Mouse (Mus musculus): ENCODE measurements around the gene Mst1r. TPM values are rescaled to one million over a fixed set of nuclear protein-coding genes. Genes with fewer than 3 reads are reported as not detected.

Mst1r gene
- polyA plus RNA-seq (2017; shearing (Covaris generic)), result 0.16 TPM

GRCm38 (mm10) chr9:107906252-107906966 is at the start of gene Mst1r:
Mst1r (plus strand) TSS chr9:107906873.

GRCm38 (mm10) chr9:107873137-107873536 is 33.5 kb upstream of the Mst1r start, which contains the start of gene Rbm6:
Rbm6 (minus strand) TSS chr9:107873237.

GRCm38 (mm10) chr9:107887804-107888266 is 18.8 kb upstream of the Mst1r start, which contains the start of gene Mon1a:
Mon1a (plus strand) TSS chr9:107888151.

GRCm38 (mm10) chr9:107928169-107928568 is 21.5 kb downstream of the Mst1r start, which contains the start of gene Actl11:
Actl11 (plus strand) TSS chr9:107928469.

GRCm38 (mm10) chr9:107935374-107935773 is 28.7 kb downstream of the Mst1r start, which contains the start of gene Camkv:
Camkv (plus strand) TSS chr9:107935674.

GRCm38 (mm10) chr9:107949922-107950235 is 43.2 kb downstream of the Mst1r start, which contains the start of gene Traip:
Traip (plus strand) TSS chr9:107950136.

Other genes starting within 250 kb of the Mst1r start
- gene Slc38a3, start 237.3 kb upstream of the Mst1r start, polyA plus RNA-seq (2017; shearing (Covaris generic)), result not detected
- gene Gnat1, start 227.2 kb upstream of the Mst1r start, polyA plus RNA-seq (2017; shearing (Covaris generic)), result 3.6 TPM
- not detected for gene Sema3f, start 196.4 kb upstream of the Mst1r start, polyA plus RNA-seq (2017; shearing (Covaris generic))
- gene Rbm5, start 135.9 kb upstream of the Mst1r start, polyA plus RNA-seq (2017; shearing (Covaris generic)), result 229 TPM
- gene Rbm6, start 33.6 kb upstream of the Mst1r start, polyA plus RNA-seq (2017; shearing (Covaris generic)), result 107 TPM
- gene Mon1a, start 18.7 kb upstream of the Mst1r start, polyA plus RNA-seq (2017; shearing (Covaris generic)), result 18.4 TPM
- not detected for gene Actl11, start 21.6 kb downstream of the Mst1r start, polyA plus RNA-seq (2017; shearing (Covaris generic))
- 0.57 TPM for gene Camkv, start 28.8 kb downstream of the Mst1r start, polyA plus RNA-seq (2017; shearing (Covaris generic))
- gene Traip, start 43.3 kb downstream of the Mst1r start, polyA plus RNA-seq (2017; shearing (Covaris generic)), result 2.4 TPM
- gene Uba7, start 68.6 kb downstream of the Mst1r start, polyA plus RNA-seq (2017; shearing (Covaris generic)), result 150 TPM
- not detected for gene Gm20661, start 76.2 kb downstream of the Mst1r start, polyA plus RNA-seq (2017; shearing (Covaris generic))
- gene Inka1, start 79.0 kb downstream of the Mst1r start, polyA plus RNA-seq (2017; shearing (Covaris generic)), result 0.88 TPM
- not detected for gene Cdhr4, start 85.6 kb downstream of the Mst1r start, polyA plus RNA-seq (2017; shearing (Covaris generic))
- not detected for gene Gm20662, start 89.5 kb downstream of the Mst1r start, polyA plus RNA-seq (2017; shearing (Covaris generic))
- 137 TPM for gene Ip6k1, start 95.6 kb downstream of the Mst1r start, polyA plus RNA-seq (2017; shearing (Covaris generic))
- 21.4 TPM for gene Gmppb, start 142.4 kb downstream of the Mst1r start, polyA plus RNA-seq (2017; shearing (Covaris generic))
- gene Amigo3, start 146.3 kb downstream of the Mst1r start, polyA plus RNA-seq (2017; shearing (Covaris generic)), result 1.2 TPM
- 2.1 TPM for gene Mst1, start 173.6 kb downstream of the Mst1r start, polyA plus RNA-seq (2017; shearing (Covaris generic))
- gene Rnf123, start 176.5 kb downstream of the Mst1r start, polyA plus RNA-seq (2017; shearing (Covaris generic)), result 115 TPM
- 79.0 TPM for gene Apeh, start 187.7 kb downstream of the Mst1r start, polyA plus RNA-seq (2017; shearing (Covaris generic))